Mouse (Mus musculus) MEL (cell line): ENCODE data around the gene Prkce. TPM values are rescaled to one million over a fixed set of nuclear protein-coding genes. Genes with fewer than 3 reads are reported as not detected.

ENCODE experiments used
- DNase-seq: peaks from one replicate; pipeline ENCODE4 v3.0.0; 2011; ENCODE audit warnings: low read depth, low spot score
- H3K27ac ChIP-seq: 2 replicates; pipeline ENCODE4 v1.5.1; 2012; ENCODE audit warnings: low read depth, mild to moderate bottlenecking, control low read depth, low read length, moderate library complexity; ENCODE audit not compliant: control insufficient read depth
- H3K27me3 ChIP-seq, 2 experiments: fragments of 150-350 bp in 1 of 2; sonication (generic) in 1 of 2; 2 replicates each; pipeline ENCODE4 v1.6.1; 2012; ENCODE audit warnings: low read length in 2 of 2, mild to moderate bottlenecking in 2 of 2, improper control_type of control experiment in 1 of 2, moderate library complexity in 1 of 2; ENCODE audit not compliant: insufficient read depth in 2 of 2, control insufficient read depth in 1 of 2
- H3K36me3 ChIP-seq, 2 experiments: 2 replicates each; pipeline ENCODE4 v1.6.1; 2012 to 2014; ENCODE audit warnings: low read length in 2 of 2, improper control_type of control experiment in 1 of 2, inconsistent platforms in 1 of 2, mild to moderate bottlenecking in 1 of 2; ENCODE audit not compliant: insufficient read depth in 2 of 2, control insufficient read depth in 1 of 2
- H3K4me1 ChIP-seq, 2 experiments: fragments of 150-350 bp in 1 of 2; sonication (generic) in 1 of 2; 2 replicates each; pipeline ENCODE4 v1.6.1; 2012; ENCODE audit warnings: low read length in 2 of 2, improper control_type of control experiment in 1 of 2, mild to moderate bottlenecking in 1 of 2; ENCODE audit not compliant: insufficient read depth in 2 of 2, control insufficient read depth in 1 of 2
- H3K4me3 ChIP-seq, 2 experiments: fragments of 150-350 bp in 1 of 2; sonication (generic) in 1 of 2; 2 replicates each; pipeline ENCODE4 v1.5.1; 2012; ENCODE audit warnings: low read depth in 2 of 2, low read length in 2 of 2, mild to moderate bottlenecking in 2 of 2, moderate library complexity in 2 of 2, control low read depth in 1 of 2, improper control_type of control experiment in 1 of 2; ENCODE audit not compliant: control insufficient read depth in 1 of 2, insufficient read depth in 1 of 2
- H3K79me2 ChIP-seq: 2 replicates; pipeline ENCODE4 v1.6.1; 2012; ENCODE audit warnings: mild to moderate bottlenecking, low read length, moderate library complexity; ENCODE audit not compliant: control insufficient read depth, poor library complexity, insufficient read depth
- H3K9ac ChIP-seq: 2 replicates; pipeline ENCODE4 v1.6.1; 2012; ENCODE audit warnings: low read depth, mild to moderate bottlenecking, control low read depth, low read length, moderate library complexity; ENCODE audit not compliant: control insufficient read depth, poor library complexity, severe bottlenecking
- H3K9me3 ChIP-seq: fragments of 150-350 bp; sonication (generic); replicated peaks from 2 replicates; pipeline ENCODE4 v1.6.1; 2012; ENCODE audit warnings: mild to moderate bottlenecking, low read length, improper control_type of control experiment, moderate library complexity; ENCODE audit not compliant: insufficient read depth
- CHD2 ChIP-seq: IDR thresholded peaks from 2 replicates; pipeline ENCODE4 v1.6.1; 2011; ENCODE audit warnings: low read length, improper control_type of control experiment
- CTCF ChIP-seq, 3 experiments: IDR thresholded peaks in 2 of 3; conservative IDR thresholded peaks in 1 of 3; 2 replicates each; pipeline ENCODE4 v1.5.1; 2011 to 2012; ENCODE audit warnings: low read length in 3 of 3, low read depth in 2 of 3, mild to moderate bottlenecking in 2 of 3, improper control_type of control experiment in 1 of 3, inconsistent platforms in 1 of 3, mixed read lengths in 1 of 3, moderate library complexity in 1 of 3; ENCODE audit not compliant: control insufficient read depth in 1 of 3, insufficient read depth in 1 of 3, poor library complexity in 1 of 3, severe bottlenecking in 1 of 3
- ELF1 ChIP-seq: IDR thresholded peaks from 2 replicates; pipeline ENCODE4 v1.6.1; 2014; ENCODE audit warnings: low read depth, mild to moderate bottlenecking, inconsistent platforms, low read length, improper control_type of control experiment, moderate library complexity
- EP300 ChIP-seq, 2 experiments: IDR thresholded peaks; 2 replicates each; pipeline ENCODE4 v1.6.1; 2011; ENCODE audit warnings: improper control_type of control experiment in 2 of 2, low read length in 2 of 2, low read depth in 1 of 2, mild to moderate bottlenecking in 1 of 2
- HCFC1 ChIP-seq: IDR thresholded peaks from 2 replicates; pipeline ENCODE4 v1.6.1; 2012; ENCODE audit warnings: low read depth, mild to moderate bottlenecking, inconsistent platforms, low read length, improper control_type of control experiment, moderate library complexity
- MAFK ChIP-seq: IDR thresholded peaks from 2 replicates; pipeline ENCODE4 v1.6.1; 2011; ENCODE audit warnings: low read depth, mild to moderate bottlenecking, low read length, improper control_type of control experiment, borderline replicate concordance
- MAX ChIP-seq: IDR thresholded peaks from 2 replicates; pipeline ENCODE4 v1.6.1; 2011; ENCODE audit warnings: low read length, improper control_type of control experiment
- MYC ChIP-seq: IDR thresholded peaks from 2 replicates; pipeline ENCODE4 v1.6.1; 2011; ENCODE audit warnings: low read depth, mild to moderate bottlenecking, low read length, improper control_type of control experiment, moderate library complexity
- NELFE ChIP-seq: IDR thresholded peaks from 2 replicates; pipeline ENCODE4 v1.6.1; 2011; ENCODE audit warnings: low read depth, low read length, improper control_type of control experiment
- NRF1 ChIP-seq: IDR thresholded peaks from 2 replicates; pipeline ENCODE4 v1.6.1; 2014; ENCODE audit warnings: low read depth, mild to moderate bottlenecking, inconsistent platforms, low read length, improper control_type of control experiment, moderate library complexity; ENCODE audit not compliant: poor library complexity, insufficient read depth, severe bottlenecking
- POLR2A ChIP-seq, 2 experiments: IDR thresholded peaks; 2 replicates each; pipeline ENCODE4 v1.6.1; 2011 to 2012; ENCODE audit warnings: low read length in 2 of 2, mild to moderate bottlenecking in 2 of 2, control low read depth in 1 of 2, improper control_type of control experiment in 1 of 2, low read depth in 1 of 2, moderate library complexity in 1 of 2; ENCODE audit not compliant: control insufficient read depth in 1 of 2, insufficient read depth in 1 of 2, poor library complexity in 1 of 2
- POLR2AphosphoS2 ChIP-seq: IDR thresholded peaks from 2 replicates; pipeline ENCODE4 v1.6.1; 2011; ENCODE audit warnings: low read length, improper control_type of control experiment
- SMC3 ChIP-seq: IDR thresholded peaks from 2 replicates; pipeline ENCODE4 v1.6.1; 2011; ENCODE audit warnings: low read depth, low read length, improper control_type of control experiment
- TBP ChIP-seq: IDR thresholded peaks from 2 replicates; pipeline ENCODE4 v1.8.0; 2011; ENCODE audit warnings: low read depth, low read length, improper control_type of control experiment
- USF1 ChIP-seq: IDR thresholded peaks from 2 replicates; pipeline ENCODE4 v1.6.1; 2014; ENCODE audit warnings: low read depth, mild to moderate bottlenecking, inconsistent platforms, low read length, improper control_type of control experiment, moderate library complexity
- USF2 ChIP-seq, 2 experiments: IDR thresholded peaks; 2 replicates each; pipeline ENCODE4 v1.6.1; 2011 to 2012; ENCODE audit warnings: improper control_type of control experiment in 2 of 2, low read length in 2 of 2, borderline replicate concordance in 1 of 2, inconsistent platforms in 1 of 2, low read depth in 1 of 2, mild to moderate bottlenecking in 1 of 2; ENCODE audit not compliant: insufficient read depth in 1 of 2
- ZKSCAN1 ChIP-seq: IDR thresholded peaks from 2 replicates; pipeline ENCODE4 v1.6.1; 2012; ENCODE audit warnings: low read depth, mild to moderate bottlenecking, inconsistent platforms, low read length, improper control_type of control experiment, moderate library complexity
- polyA plus RNA-seq, 2 experiments: library from polyadenylated mRNA; stranded (reverse) in 1 of 2; unstranded in 1 of 2; fragments of >175 nt in 1 of 2; fragments of >200 nt in 1 of 2; gene quantifications; 2 replicates each; pipeline versions ENCODE4 v1.2.1 to v1.2.4; 2012; ENCODE audit warnings: low replicate concordance in 2 of 2, low read depth in 1 of 2; ENCODE audit not compliant: insufficient read length in 2 of 2, insufficient read depth in 1 of 2, missing spikeins in 1 of 2
- total RNA-seq: library from RNA; depleted of rRNA; stranded (reverse); fragments of 300-350 nt; gene quantifications from 2 replicates; pipeline ENCODE4 v1.2.3, GENCODE M21; 2012

Prkce gene
- total and polyA plus RNA-seq, 3 experiments: 3.0 to 5.3 TPM; not detected in 1

- Histone ChIP-seq H3K4me3 (no peak overlapping the region), H3K27me3 (no peaks in the 10 kb centered on the region), H3K27ac (no peak overlapping the region), H3K9ac (no peak overlapping the region), H3K4me1 (no peaks in the 10 kb centered on the region), H3K79me2 (no peaks in the 10 kb centered on the region), H3K36me3 (no peaks in the 10 kb centered on the region), H3K9me3 (no peaks in the 10 kb centered on the region)
- no peak for DNase-seq
- TF ChIP-seq ELF1 (no peak), MAX (no peak), HCFC1 (no peak), ZKSCAN1 (no peak), NELFE (no peak)
These were observed 427.9 kb downstream of the Prkce start for GRCm38 (mm10) chr17:86595526-86595925.

DNA sequence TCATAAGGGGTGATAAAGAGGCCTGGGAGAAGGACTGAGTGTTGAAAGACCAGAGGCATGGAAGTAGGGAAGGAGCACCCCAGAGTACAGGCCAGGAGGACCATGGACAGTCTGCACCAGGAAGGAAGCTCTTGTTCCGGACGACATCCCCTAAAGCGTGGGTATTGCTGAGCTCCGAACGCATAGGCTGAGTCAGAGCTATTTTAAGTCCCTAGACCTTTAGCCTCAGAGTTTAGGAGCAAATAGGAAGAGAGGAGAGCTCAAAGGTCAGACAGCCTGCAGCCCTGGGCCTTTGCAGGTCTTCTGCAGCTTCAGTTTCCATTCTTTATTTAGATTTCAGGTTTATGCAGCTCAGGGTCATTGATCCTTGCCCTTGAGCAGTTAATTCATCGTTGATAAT, 433.5 kb downstream of the Prkce start:
- Histone ChIP-seq H3K9ac (no peak overlapping the region), H3K4me3 (no peak overlapping the region), H3K27me3 (no peaks in the 10 kb centered on the region), H3K36me3 (no peaks in the 10 kb centered on the region), H3K27ac (no peak overlapping the region), H3K9me3 (no peaks in the 10 kb centered on the region), H3K4me1 (no peaks in the 10 kb centered on the region), H3K79me2 (no peaks in the 10 kb centered on the region)
- TF ChIP-seq POLR2A (IDR thresholded peaks at IDR 0.05; ENCODE audit: control insufficient read depth in 1 of 2, insufficient read depth in 1 of 2, low read depth in 1 of 2, low read length in 2 of 2, poor library complexity in 1 of 2) (no peak), USF1 (no peak), ZKSCAN1 (no peak), EP300 (IDR thresholded peaks at IDR 0.05; ENCODE audit: low read depth in 1 of 2, low read length in 2 of 2) (no peak), USF2 (IDR thresholded peaks at IDR 0.05; ENCODE audit: borderline replicate concordance in 1 of 2, insufficient read depth in 1 of 2, low read depth in 1 of 2, low read length in 2 of 2) (no peak), CHD2 (no peak), NRF1 (no peak), SMC3 (no peak), TBP (no peak), CTCF (IDR thresholded peaks at IDR 0.05 in 2 of 3, conservative IDR thresholded peaks at IDR 0.05 in 1 of 3; ENCODE audit: control insufficient read depth in 1 of 3, insufficient read depth in 1 of 3, low read depth in 2 of 3, low read length in 3 of 3, poor library complexity in 1 of 3, severe bottlenecking in 1 of 3) (no peak), MAFK (no peak), MYC (no peak), POLR2AphosphoS2 (no peak)
- no peak for DNase-seq
